Mouse (Mus musculus): ENCODE measurements around the gene Maats1. TPM values are rescaled to one million over a fixed set of nuclear protein-coding genes. Genes with fewer than 3 reads are reported as not detected.

Gene Maats1
- 1.0 and 1.3 TPM in 2 replicates for polyA plus RNA-seq (2012; rRNA removed)

GRCm38 (mm10) chr16:38341396-38342324 lies at the start of gene Maats1:
Maats1 (minus strand) TSS chr16:38342143.

GRCm38 (mm10) chr16:38361933-38362332 lies 20.0 kb upstream of the Maats1 start, which contains the start of gene Popdc2:
Popdc2 (plus strand) TSS chr16:38362209.

GRCm38 (mm10) chr16:38346529-38347325 lies 4.8 kb upstream of the Maats1 start, which contains the start of the genes Cox17 and Gm21987:
Cox17 (plus strand) TSS chr16:38346991.
Gm21987 (plus strand) TSS chr16:38347040.

GRCm38 (mm10) chr16:38294685-38295348 lies 47.1 kb downstream of the Maats1 start, which contains the start of gene Nr1i2:
Nr1i2 (minus strand) TSS chr16:38294824.

Other genes with a start within 250 kb of the Maats1 start
- not detected in 2 replicates for gene Nr1i2, start 47.3 kb downstream of the Maats1 start, polyA plus RNA-seq (2012; rRNA removed)
- gene Cox17, start 4.8 kb upstream of the Maats1 start, polyA plus RNA-seq (2012; rRNA removed): 82.8 and 82.9 TPM in 2 replicates
- not detected in 2 replicates for gene Gm21987, start 4.9 kb upstream of the Maats1 start, polyA plus RNA-seq (2012; rRNA removed)
- 0.76 and 0.94 TPM in 2 replicates for gene Popdc2, start 20.1 kb upstream of the Maats1 start, polyA plus RNA-seq (2012; rRNA removed)
- gene Pla1a, start 91.0 kb upstream of the Maats1 start, polyA plus RNA-seq (2012; rRNA removed): 0.78 and 2.5 TPM in 2 replicates
- 61.2 and 64.9 TPM in 2 replicates for gene Adprh, start 110.6 kb upstream of the Maats1 start, polyA plus RNA-seq (2012; rRNA removed)
- gene Cd80, start 113.4 kb upstream of the Maats1 start, polyA plus RNA-seq (2012; rRNA removed): 0.53 and 0.87 TPM in 2 replicates
- gene Timmdc1, start 180.5 kb upstream of the Maats1 start, polyA plus RNA-seq (2012; rRNA removed): 16.5 and 18.9 TPM in 2 replicates
- gene Poglut1, start 208.1 kb upstream of the Maats1 start, polyA plus RNA-seq (2012; rRNA removed): 53.7 and 56.0 TPM in 2 replicates
- gene Tmem39a, start 216.6 kb upstream of the Maats1 start, polyA plus RNA-seq (2012; rRNA removed): 56.6 and 61.0 TPM in 2 replicates